Mouse (Mus musculus) limb, embryonic 14.5 days (tissue): ENCODE data around the gene Epop. TPM values are rescaled to one million over a fixed set of nuclear protein-coding genes. Genes with fewer than 3 reads are reported as not detected.

ENCODE experiments used
- ATAC-seq: fragments of 200-750 bp; cut with Nextera tagmentation; 2 replicates; pipeline ENCODE4 v1.8.0; 2017; ENCODE audit warnings: low read depth, moderate number of reproducible peaks, moderate TSS enrichment; ENCODE audit not compliant: low FRiP score
- DNase-seq: peaks from one replicate; pipeline ENCODE4 v3.0.0-alpha.2; 2015; ENCODE audit warnings: low spot score
- H3K27ac ChIP-seq: fragments of 300-500 bp; sonication (generic); replicated peaks from 2 replicates; pipeline ENCODE4 v1.5.1; 2014; ENCODE audit warnings: low read depth, mild to moderate bottlenecking, low read length, moderate library complexity, mixed read lengths
- H3K27me3 ChIP-seq: fragments of 300-500 bp; sonication (generic); 2 replicates; pipeline ENCODE4 v1.6.1; 2014; ENCODE audit warnings: low read length, mixed read lengths; ENCODE audit not compliant: control insufficient read depth, insufficient read depth
- H3K36me3 ChIP-seq: fragments of 300-500 bp; sonication (generic); 2 replicates; pipeline ENCODE4 v1.6.1; 2014; ENCODE audit warnings: mild to moderate bottlenecking, low read length, moderate library complexity, mixed read lengths; ENCODE audit not compliant: control insufficient read depth, insufficient read depth
- H3K4me1 ChIP-seq: fragments of 300-500 bp; sonication (generic); 2 replicates; pipeline ENCODE4 v1.6.1; 2014; ENCODE audit warnings: antibody characterized with exemption, low read length, mixed read lengths; ENCODE audit not compliant: control insufficient read depth, insufficient read depth
- H3K4me2 ChIP-seq: fragments of 300-500 bp; sonication (generic); replicated peaks from 2 replicates; pipeline ENCODE4 v1.6.1; 2014; ENCODE audit warnings: low read depth, mild to moderate bottlenecking, low read length, moderate library complexity; ENCODE audit not compliant: severe bottlenecking
- H3K4me3 ChIP-seq: fragments of 300-500 bp; sonication (generic); replicated peaks from 2 replicates; pipeline ENCODE4 v1.5.1; 2014; ENCODE audit warnings: low read length
- H3K9ac ChIP-seq: fragments of 300-500 bp; sonication (generic); 2 replicates; pipeline ENCODE4 v1.6.1; 2014; ENCODE audit warnings: mild to moderate bottlenecking, low read depth, low read length, moderate library complexity; ENCODE audit not compliant: severe bottlenecking
- H3K9me3 ChIP-seq: fragments of 300-500 bp; sonication (generic); 2 replicates; pipeline ENCODE4 v1.6.1; 2016; ENCODE audit warnings: low read length; ENCODE audit not compliant: control insufficient read depth
- POLR2A ChIP-seq: fragments of 200-500 bp; IDR thresholded peaks from 2 replicates; pipeline ENCODE4 v1.8.0; 2012; ENCODE audit warnings: inconsistent platforms, mild to moderate bottlenecking, moderate library complexity, borderline replicate concordance; ENCODE audit not compliant: insufficient read depth, insufficient read length; ENCODE audit errors: extremely low read depth
- WGBS: fragments of 180-500 bp; shearing (Covaris S2); extraction: QIAGEN DNeasy Blood & Tissue Kit; methylation state at CpG from one replicate; pipeline ENCODE4 v1.1.7; 2014; 5-methylcytosine and 5-hydroxymethylcytosine counted together
- polyA plus RNA-seq, 2 experiments: library from polyadenylated mRNA; depleted of rRNA in 1 of 2; stranded (reverse) in 1 of 2; unstranded in 1 of 2; fragments of >200 nt; fragmentation: Nextera tagmentation in 1 of 2; extraction: Ambion mirVana in 1 of 2; gene quantifications; 2 replicates each; pipeline versions ENCODE4 v1.2.1 to v1.2.3; 2012 to 2014

Gene Epop
- polyA plus RNA-seq, 2 experiments = 4.4 to 6.6 TPM

DNA sequence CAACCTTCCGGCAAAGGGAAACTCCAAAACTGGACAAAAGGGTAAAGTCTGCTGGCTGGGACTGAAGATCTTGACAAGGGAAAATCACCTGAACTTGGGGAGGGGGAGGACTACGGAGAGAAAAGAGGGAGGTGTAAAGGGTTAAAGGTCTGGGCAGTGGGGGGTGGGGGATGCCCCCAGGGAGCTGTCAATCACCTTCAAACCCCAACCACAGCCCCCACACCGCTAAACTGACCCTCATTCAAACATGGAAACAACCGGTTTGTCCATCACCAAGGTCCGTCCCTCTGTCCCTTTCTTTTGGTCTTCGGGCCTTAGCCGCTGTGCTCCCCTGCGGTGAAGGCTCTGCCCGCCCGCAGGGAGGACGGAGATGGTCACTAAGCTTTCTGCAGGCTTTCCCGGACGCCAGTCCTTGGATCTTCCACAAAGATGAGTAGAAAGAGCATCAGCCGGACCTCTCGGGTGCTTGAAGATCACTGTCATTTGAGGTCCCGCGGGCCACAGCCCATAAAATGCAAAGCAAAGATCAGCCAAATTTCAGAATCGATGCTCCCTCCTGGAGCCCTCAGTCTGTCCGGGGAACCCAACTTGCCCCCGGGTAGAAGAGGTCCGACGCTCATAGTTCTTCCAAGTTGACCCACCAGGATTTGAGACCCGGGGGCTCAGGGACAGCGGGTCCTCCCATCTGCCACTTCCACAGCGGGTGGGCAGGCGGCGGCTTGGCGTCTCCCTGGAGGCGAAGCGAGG is 1.8 kb downstream of the Epop start:
- Histone ChIP-seq H3K27ac (no peak overlapping the region), H3K4me2 (peak overlapping the region; percentile 95)

DNA sequence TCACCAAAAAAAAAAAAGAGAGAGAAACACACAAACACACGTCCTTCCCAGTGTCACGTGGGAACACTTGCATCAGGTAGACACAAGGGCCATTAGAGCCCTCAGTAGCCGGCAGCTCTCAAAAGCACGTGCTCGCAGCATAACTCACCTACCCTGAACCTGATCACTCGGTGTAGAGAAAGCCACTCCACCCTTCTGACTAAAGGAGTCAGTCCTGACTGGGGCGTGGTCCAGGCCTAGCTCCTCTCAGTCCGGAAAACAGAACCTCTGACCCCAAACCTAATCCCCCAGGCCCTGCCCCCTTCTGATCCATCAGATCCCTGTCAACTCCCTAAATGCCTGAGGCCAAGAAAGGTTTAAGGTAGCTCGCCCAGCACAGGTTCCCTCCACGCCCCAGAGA is 2.7 kb downstream of the Epop start:
- H3K4me2 ChIP-seq = 0 out of 2 replicates have a peak overlapping the region, but pooled peaks have one; percentile 8

More for the DNA sequence above, 1.8 kb downstream of the Epop start:
- no peaks in the 10 kb centered on the region for H3K9me3 ChIP-seq
- ATAC-seq (no peak), DNase-seq (no peak)
- peaks cover 14% of the 10 kb centered on the region; the same call in 1 of the 2 replicates for H3K4me1 ChIP-seq
- no peaks in the 10 kb centered on the region for H3K36me3 ChIP-seq
- H3K9ac ChIP-seq = peak overlapping the region; percentile 70; the same call in 1 of the 2 replicates
- peaks cover 64% of the 10 kb centered on the region for H3K27me3 ChIP-seq
- H3K4me3 ChIP-seq = peak overlapping the region; percentile 73
- WGBS = 3% methylated on average over 30 of the region's 30 CpGs
- no peak for TF ChIP-seq POLR2A

GRCm38 (mm10) chr11:97626431-97626830 is 3.1 kb downstream of the Epop start:
- 9% methylated on average over 13 of the region's 13 CpGs for WGBS
- Histone ChIP-seq H3K4me1 (peaks cover 14% of the 10 kb centered on the region; the same call in 1 of the 2 replicates), H3K27me3 (peaks cover 60% of the 10 kb centered on the region), H3K9me3 (no peaks in the 10 kb centered on the region), H3K27ac (no peak overlapping the region), H3K9ac (no peak overlapping the region), H3K4me2 (0 out of 2 replicates have a peak overlapping the region, but pooled peaks have one; percentile 8), H3K36me3 (no peaks in the 10 kb centered on the region), H3K4me3 (no peak overlapping the region)
- TF ChIP-seq POLR2A = no peak
- ATAC-seq = no peak
- DNase-seq = no peak

More for the DNA sequence above, 2.7 kb downstream of the Epop start:
- no peak for TF ChIP-seq POLR2A
- Histone ChIP-seq H3K4me3 (no peak overlapping the region), H3K9me3 (no peaks in the 10 kb centered on the region), H3K27ac (no peak overlapping the region), H3K9ac (no peak overlapping the region), H3K36me3 (no peaks in the 10 kb centered on the region), H3K27me3 (peaks cover 64% of the 10 kb centered on the region), H3K4me1 (peaks cover 14% of the 10 kb centered on the region; the same call in 1 of the 2 replicates)
- WGBS = 11% methylated on average over 10 of the region's 10 CpGs
- ATAC-seq (no peak), DNase-seq (no peak)

DNA sequence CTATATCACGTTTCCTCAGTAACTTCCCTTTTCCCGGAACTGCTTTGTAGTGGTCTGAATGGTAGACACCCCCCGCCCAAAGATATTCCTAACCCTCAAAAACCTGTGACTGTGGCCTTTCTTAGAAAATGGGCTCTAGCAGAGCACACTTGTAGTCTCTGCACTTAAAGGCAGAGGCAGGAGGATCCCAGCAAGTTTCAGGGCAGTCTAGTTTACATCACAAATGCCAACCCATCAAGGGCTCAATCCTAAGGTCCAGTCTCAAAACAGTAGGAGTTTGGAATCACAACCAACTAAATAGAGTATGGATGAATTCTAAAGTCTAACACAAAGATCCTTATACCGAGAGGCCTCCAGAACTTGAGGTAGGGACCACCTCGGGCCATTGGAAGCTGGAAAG is 4.0 kb downstream of the Epop start:
- ATAC-seq = no peak
- WGBS = 75% methylated on average over 5 of the region's 5 CpGs
- H3K27me3 ChIP-seq = peaks cover 52% of the 10 kb centered on the region

GRCm38 (mm10) chr11:97623166-97623565 is 6.3 kb downstream of the Epop start:
- Histone ChIP-seq H3K4me3 (no peak overlapping the region), H3K27me3 (peaks cover 35% of the 10 kb centered on the region), H3K27ac (no peak overlapping the region), H3K36me3 (no peaks in the 10 kb centered on the region), H3K4me1 (peaks cover 7% of the 10 kb centered on the region; the same call in 1 of the 2 replicates), H3K9me3 (no peaks in the 10 kb centered on the region), H3K9ac (no peak overlapping the region), H3K4me2 (no peak overlapping the region)
- DNase-seq (no peak), ATAC-seq (no peak)
- TF ChIP-seq POLR2A = no peak
- 53% methylated on average over 9 of the region's 9 CpGs for WGBS

More for the DNA sequence above, 4.0 kb downstream of the Epop start:
- Histone ChIP-seq H3K4me1 (peaks cover 14% of the 10 kb centered on the region; the same call in 1 of the 2 replicates), H3K9ac (no peak overlapping the region), H3K9me3 (no peaks in the 10 kb centered on the region), H3K36me3 (no peaks in the 10 kb centered on the region), H3K27ac (no peak overlapping the region), H3K4me2 (no peak overlapping the region), H3K4me3 (no peak overlapping the region)
- TF ChIP-seq POLR2A = no peak
- DNase-seq = no peak
